Mouse (Mus musculus): ENCODE data around the gene Baiap2l2.

Gene Baiap2l2

DNA sequence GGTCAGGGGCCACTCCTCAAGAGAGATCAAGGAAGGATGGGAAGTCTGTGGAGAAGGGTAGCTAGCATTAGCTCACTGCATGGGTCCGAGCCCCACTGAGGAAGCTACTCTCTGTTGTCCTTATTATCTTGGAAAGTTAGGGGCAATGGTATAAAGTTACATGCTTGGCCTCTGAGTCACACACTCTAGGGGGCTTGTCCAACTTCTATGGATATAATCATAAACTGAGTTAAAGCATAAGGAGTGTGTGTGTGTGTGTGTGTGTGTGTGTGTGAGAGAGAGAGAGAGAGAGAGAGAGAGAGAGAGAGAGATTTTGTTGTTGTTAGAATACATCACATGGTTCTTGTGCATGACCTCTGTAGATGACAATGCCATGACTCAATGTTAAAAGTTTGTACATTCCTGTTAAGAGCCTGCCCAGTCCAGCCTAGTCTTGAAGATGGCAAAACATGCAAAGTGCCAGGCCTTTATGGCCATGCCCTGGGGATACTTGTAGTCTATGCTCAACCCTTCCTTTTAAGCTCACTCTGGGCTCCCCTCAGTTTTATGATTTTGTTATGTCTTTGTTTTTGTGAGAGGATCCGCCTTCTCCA is 14.3 kb upstream of the Baiap2l2 start:
- DNase-seq, result no peak

DNA sequence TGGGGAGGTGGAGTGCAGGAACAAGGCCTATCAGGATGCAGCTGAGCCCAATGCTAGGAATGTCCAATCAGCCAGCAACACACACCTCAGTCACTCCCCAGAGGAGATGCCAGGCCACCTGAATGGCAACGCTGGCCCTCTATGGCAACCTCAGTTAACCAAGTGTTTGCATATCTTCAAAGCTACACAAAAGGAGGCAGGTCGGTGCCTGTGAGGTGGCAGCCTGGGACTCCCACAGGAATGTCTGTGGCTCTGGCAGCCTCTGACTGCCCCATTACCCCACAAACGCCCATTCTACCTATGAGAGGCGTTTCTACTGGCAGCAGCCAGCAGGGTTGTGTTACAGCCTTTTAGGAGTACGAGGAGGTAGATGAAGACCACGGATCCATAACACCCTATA is 13.2 kb upstream of the Baiap2l2 start:
- no peak for DNase-seq

DNA sequence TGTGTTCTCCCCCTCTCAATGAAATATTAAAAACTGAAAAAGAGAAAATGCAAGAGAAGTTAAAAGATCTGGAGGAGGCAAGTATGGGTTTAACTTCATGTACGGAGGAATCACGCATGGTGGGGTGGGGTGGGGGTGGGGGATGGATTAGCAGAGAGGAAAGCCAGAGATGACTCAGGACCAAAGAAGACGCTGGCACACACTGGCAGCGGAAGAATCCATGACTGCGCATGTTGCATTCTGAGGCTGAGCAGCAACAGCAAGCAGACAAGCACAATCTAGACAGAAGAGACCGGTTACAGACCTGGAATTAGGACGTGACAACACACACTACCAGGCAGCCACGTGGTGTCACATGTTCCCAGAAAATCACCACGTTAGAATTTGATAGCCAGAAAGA is 7.4 kb upstream of the Baiap2l2 start:
- DNase-seq, result no peak

DNA sequence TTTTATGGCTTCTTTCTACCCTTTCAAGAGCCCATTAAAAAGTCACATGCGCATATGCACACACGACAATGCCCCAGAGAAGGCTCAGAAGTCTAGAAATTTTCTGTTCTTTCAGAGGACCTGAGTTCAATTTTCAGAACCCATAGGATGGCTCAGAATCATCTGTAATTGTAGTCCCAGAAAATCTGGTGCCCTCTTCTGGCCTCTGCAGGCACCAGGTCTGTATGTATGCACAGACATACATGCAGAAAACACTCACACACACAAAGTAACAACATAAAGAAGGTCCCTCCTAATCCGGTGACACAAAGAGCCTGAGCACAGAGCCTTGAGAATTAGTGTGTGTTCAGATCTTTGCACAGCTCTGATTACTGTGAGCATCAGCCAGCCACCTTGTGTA is 5.0 kb upstream of the Baiap2l2 start:
- no peak for DNase-seq

DNA sequence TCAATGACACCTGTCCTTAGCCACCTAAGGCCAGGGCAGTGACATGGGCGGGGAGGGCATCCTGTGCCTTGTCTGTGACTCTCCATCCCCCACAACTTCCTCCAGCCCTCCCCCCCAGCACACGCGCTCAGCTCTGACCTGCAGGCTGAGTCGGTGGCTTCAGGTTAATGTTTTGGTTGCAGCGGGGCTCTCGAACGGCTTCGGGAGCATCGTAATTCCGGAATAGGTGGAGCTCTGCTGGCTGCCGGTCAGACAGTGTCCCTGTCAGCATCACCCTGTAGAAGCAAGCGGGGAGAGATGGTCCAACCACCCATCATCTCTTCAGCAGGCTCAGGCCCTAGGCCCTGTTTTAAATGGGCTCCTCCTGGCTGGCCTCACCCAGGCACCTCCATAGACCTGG is 4.1 kb upstream of the Baiap2l2 start:
- no peak for DNase-seq

DNA sequence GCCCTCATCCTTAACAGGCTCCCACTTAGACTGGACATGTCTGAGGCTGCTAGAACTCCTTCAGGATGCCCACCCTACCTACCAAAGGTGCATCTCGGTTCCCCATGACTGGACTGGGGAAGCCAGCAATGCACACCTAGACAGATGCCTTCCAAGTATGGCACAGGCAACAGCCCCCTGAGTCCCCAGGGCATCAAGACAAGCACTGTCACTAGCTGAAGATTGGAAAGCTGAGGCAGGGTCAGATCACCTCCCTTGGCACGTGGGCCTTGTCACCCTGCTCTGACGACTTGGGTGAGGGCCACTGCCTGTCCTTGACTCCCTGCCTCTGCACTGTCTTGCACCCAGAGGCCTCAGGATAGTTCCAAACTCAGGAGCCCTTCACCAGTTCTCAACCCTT is 3.0 kb upstream of the Baiap2l2 start:
- DNase-seq, result no peak

DNA sequence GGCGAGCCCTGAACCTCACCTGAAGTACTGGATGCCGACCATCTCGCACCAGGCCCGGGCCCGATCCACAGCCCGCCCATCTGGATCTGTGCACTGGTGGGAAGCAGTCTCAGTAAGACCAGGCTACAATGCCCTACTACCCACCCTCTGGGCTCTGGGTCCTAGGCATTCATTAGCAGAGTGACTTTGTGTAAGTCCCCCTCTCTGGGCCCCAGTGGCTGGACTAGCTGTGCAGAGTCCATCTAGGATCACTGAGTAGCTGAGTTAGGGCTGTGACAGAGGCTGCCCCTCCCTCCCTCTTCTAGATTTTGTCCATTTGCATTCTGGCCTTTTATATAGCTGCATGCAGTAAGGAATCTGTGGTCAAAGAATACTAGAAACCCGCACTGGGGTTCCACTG is 1.8 kb upstream of the Baiap2l2 start:
- DNase-seq, result no peak

DNA sequence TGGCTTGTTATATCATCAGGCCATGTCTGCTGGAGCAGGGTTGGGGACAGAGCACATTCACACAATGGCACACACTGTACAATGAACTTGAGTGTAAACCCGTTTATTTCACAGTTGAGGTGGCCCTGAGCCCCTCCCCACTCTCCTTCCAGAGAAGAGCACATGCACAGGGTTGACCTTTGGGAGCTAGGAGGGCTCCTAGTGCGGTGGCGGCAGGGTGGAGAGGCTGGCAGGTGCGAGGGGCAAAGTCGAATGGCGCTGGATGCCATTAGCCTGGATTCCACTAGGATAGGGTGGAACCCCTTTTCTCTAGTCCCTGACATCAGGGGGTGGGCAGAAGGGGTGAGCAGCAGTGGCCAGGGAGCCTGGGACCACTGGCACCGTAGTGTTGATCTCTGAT is 804 bp upstream of the Baiap2l2 start:
- DNase-seq, result no peak

DNA sequence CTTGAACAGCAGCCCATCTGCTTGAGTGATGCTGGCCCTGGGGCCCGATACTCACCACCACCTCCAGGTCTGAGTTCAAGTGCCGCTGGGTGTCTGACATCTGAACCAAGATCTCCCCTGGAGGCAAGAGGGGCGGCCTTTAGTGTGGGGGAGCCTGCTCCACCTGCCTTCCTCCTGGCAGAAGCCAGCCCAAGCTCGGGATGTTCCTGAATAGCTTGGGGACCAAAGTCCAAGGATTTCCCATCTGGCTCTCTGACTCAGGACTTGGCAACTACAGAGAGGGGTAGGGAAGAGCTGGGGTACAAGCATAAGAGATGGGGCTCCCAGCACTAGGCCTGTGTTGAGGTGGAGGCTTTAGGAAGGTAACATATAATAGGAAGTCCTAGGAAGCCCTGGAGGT is 2.0 kb downstream of the Baiap2l2 start:
- no peak for DNase-seq

DNA sequence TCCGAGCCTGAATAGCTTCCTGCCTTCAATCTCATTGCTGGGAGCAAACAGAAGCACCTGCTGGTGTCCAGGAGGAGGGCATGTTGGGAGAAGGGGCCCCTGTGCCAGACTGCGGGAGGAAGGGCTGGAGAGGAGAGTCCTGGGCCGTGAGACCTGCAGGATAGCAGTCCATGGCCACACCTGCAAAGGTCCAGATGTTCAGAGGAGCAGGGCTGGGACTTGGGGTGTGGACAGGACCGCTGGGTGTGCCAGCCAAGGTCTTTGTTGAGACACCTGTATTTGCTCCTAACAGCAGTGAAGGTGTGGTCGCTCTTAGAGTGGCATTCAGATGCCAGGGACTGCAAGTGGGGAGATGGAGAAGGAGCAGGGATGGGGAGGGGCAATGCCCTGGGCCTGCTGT is 2.9 kb downstream of the Baiap2l2 start:
- DNase-seq, result no peak

DNA sequence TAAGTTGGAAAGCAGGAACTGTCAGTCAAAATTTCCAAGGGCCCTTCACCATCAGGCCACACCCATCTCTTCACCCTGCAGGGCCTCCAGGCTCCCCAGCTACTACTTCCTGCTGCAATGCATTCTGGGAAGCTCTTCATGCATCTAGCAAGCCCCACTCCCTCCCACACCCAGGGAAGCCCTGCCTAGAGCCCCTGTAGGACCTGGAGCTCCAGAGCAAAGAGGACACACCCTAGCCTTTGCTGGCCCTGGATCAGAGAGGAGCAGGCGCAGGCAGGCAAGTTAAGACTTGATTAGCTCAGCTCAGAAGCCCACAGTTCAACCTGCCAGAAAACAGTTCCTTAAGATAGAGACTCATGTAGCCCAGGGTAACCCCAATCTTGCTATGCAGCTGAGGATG is 3.9 kb downstream of the Baiap2l2 start:
- DNase-seq, result no peak

DNA sequence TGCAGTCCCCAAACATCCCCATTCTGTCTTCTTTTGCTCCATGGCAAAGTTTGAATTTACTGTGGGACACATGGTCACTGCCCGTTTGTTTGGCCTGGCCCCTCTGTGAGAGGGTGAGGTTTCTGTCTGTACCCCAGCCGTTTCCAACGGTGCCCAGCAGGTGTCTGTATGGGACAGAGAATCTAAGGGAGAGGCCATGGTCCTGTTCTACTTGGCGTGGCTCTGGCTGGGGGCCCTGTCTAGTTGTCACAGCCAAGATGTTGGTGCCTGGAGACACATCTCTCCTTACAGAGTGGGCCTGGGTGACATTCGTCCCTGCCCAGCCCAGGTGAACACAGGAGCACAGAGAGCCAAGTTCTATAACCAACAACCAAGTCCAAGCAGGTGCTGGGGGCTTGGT is 4.5 kb downstream of the Baiap2l2 start:
- DNase-seq, result no peak

DNA sequence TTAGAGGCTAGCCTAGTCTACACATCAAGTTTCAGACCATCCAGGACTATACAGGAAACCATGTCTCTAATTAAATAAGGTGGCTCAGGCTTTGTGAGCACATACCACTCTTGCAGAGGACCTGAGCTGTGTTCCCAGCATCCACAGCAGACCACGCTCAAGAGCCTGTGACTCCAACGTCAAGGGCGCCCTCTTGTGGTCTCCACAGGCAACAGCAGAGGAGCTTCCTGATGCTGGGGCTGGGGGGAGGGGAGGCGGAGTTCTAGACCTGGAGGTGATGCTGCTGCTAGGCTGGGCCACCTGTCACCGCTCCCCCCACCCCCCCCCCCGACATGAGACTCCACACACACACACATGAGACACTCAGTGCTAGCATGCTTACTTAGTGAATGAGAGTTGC is 5.1 kb downstream of the Baiap2l2 start:
- no peak for DNase-seq

DNA sequence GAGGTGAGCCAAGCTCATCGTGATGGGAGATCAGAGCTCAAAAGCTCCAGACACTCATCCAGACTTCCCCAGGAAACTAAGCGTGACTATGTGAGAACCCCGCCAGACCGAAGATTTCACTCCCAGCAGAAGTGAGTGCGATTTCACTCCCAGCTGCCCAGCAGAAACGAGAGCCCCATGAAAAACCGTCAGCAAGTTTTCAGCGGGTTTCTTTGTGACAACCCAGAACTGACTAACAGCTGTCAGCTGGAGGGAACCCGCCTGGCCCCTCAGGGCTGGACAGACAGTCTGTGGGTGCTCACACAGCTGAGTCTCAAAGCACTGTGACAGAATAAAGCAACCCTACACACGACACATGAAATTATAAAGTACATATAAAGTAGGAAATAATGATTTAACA is 7.6 kb downstream of the Baiap2l2 start:
- DNase-seq, result no peak

DNA sequence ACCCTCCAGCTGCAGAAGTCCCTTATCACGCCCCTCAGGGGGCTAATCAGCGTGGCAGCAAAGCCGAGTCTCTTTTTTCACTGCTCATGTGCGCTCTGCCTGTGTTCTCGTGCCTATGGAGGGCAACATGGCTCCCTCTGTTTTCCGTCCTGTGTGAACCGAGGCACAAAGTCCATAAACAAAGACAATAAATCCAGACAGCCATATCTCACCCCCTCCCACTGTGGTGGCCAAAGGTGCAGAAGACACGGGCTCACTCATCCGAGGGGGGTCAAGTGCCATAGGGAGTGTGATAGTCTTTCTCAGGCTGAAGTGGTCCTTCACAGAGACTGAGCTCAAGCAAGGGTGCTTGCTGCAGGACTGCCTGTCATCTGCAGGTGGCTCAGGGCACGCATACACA is 12.3 kb downstream of the Baiap2l2 start:
- no peak for DNase-seq

DNA sequence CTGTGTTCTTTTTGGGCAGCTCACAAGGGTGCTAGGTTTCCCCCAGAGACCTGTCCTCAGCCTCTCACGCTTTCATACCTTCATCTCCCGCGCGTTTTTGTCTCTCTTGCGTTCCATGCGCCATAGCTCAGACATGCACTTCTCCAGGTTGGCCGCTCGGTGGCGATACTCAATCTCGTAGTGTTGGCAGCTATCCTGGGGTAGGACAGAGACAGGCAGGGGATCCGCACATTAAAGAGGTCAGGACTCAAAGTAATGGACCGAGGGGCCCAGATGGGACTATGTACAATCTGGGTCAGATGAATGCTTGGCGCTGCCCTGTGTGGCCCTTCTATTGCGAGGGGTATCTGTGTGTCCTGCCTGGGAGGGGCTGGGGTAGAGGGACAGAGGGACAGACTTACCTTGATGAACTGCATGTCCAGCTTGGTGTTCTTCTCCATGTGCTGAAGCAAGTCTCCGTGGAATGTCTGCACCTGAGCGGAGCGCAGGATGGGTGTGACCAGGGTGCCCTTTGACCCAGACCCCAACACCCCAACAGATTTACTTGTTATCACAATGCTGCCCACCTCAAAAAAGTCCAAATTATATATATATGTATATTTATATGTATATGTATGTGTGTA is 14.1 kb downstream of the Baiap2l2 start:
- no peak for DNase-seq

DNA sequence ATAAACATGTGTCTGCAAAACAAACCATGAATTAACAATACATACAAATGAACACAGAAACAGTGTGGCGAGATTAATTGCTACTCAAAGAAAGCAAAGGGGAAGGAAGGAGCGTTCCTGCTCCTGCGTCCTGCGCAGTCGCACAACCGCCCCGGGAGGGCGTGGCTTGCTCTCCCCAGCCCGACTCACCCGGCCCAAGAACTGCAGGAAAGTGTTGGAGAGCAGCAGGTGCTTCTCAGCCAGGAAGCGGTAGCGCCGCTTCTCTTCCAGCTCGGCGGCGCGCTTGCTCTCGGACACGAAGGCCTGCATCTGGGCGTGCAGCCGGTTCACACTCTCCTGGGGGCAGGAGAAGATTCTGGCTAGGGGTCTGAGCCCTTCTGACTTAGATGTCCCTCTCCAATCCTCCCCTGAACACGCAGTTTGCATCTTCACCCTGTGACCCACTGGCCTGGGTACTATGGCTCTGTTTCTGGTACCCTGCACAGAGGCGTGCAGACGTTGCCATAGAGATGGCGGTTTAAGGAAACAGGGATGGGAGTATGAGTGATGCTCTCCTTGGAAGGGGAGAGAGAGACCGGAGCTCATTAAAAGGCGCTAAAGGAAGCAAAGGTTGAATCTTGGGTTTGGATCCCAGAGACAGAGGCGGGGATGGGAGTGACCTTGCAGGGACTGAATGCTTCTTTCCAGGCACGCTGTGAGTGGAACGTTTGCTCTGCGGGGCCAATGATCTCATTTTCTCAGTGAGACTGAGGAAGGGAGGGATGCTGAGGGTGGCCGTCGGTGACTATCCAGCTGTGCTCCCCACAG is 14.8 kb downstream of the Baiap2l2 start:
- DNase-seq, result no peak

DNA sequence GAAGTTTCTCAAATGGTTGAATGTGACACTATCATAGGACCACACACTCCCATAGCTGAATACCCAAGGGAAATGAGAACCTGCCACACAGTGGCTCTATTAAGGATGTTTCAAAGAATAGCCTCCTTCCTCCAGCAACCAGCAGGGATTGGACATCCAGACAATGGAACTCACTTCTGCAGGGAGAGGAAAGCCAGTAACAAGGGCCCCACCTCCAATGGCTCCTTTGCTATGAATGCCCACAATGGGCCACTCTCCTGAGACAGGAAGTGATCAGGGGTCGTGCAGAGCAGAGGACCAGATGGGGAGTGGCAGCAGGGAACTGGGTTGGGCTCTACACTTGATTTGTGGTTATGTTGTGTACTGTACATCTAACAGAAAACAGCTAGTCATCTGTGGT is 16.8 kb downstream of the Baiap2l2 start:
- DNase-seq, result no peak

DNA sequence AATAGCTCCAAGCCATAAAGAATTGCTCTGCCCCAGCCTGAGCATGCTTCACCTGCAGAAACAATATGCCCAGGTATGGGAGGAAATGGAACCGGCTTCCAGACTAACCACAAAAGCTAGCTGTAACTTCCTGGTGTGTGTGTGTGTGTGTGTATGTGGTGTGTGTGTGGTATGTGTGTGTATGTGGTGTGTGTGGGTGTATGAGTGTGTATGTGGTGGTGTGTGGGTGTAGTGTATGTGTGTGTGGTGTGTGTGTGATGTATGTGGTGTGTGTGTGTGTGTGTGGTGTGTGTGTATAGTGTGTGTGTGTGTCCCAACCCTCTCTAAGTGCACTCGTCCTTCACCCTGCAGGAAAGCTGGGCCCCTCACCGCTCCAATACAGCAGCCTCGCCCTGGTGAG is 20.0 kb downstream of the Baiap2l2 start:
- no peak for DNase-seq

DNA sequence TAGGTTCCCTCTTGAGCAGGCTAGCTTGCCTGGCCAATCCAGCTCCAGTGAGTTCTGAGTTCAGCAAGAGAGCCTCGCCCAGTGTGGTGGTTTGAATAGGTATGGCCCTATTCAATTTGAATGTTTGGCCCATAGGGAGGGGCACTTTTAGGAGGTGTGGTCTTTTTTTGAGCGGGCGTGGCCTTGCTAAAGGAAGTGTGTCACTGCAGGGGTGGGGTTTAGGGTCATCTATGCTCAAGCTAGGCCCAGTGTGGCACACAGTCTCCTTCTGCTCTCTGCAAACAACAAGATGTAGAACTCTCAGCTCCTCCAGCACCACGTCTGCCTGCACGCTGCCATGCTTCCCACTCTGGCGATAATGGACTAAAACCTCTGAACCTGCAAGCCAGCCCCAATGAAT is 21.6 kb downstream of the Baiap2l2 start:
- DNase-seq, result no peak

DNA sequence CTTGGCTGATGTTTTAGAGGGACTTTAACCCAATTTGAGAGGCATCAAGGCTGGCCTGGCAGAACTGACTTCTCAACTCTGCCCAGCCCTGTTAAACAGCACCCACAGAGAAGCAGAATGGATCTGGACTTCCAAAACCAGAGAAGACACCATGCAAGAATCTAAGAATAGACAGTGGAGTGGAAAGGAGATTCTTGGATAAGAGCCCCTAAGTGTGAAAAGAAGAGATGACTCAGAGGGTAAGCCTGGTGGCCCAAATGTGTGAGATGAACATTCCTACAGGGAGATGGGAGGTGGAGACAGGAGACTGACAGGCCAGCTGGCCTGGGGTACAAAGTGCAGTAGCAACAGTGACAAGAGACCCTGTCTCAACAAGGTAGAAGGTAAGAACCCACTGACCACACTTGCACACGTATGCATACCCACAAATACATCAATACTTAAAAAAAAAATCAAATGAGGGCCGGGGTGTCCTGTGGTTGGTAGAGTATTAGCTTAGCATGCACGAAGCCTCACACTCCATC is 22.5 kb downstream of the Baiap2l2 start:
- DNase-seq, result no peak

DNA sequence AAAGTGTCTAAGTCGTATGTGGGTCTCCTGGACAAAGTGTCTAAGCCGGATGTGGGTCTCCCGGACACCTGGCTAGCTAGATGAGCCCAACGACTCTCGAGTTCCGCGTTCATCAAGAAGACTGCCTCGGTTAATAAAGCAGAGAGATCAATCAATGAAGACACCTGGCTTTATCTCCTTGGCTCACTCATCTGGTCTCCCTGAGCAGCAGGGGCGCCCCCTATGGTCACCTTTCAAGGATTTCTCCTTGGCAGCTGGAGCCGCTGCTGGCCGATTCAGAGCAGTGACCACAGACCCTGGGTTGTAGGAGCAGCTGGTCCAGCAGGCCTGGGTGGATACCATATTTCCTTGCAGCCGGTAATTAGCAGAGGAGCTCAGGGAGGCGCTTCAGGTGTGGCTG is 23.0 kb downstream of the Baiap2l2 start:
- no peak for DNase-seq

DNA sequence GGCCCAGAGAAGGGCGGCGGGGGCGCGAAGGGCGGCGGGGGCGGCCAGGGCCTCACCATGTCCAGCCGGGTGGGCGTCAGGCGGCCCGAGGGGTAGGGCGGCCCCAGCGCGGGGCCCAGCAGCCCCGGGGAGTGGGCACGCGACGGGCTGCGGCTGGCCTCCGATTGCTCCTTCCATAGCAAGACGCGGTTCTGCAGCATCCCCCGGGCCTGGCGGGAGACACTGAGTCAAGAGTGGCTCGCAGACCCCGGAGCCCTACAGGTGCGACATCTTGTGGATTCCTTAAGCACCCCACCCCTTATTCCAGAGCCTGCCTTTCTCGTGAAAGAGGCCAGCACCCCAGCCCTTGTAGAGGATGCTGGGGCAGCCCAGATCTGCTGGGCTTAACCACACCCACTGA is 23.6 kb downstream of the Baiap2l2 start:
- no peak for DNase-seq

DNA sequence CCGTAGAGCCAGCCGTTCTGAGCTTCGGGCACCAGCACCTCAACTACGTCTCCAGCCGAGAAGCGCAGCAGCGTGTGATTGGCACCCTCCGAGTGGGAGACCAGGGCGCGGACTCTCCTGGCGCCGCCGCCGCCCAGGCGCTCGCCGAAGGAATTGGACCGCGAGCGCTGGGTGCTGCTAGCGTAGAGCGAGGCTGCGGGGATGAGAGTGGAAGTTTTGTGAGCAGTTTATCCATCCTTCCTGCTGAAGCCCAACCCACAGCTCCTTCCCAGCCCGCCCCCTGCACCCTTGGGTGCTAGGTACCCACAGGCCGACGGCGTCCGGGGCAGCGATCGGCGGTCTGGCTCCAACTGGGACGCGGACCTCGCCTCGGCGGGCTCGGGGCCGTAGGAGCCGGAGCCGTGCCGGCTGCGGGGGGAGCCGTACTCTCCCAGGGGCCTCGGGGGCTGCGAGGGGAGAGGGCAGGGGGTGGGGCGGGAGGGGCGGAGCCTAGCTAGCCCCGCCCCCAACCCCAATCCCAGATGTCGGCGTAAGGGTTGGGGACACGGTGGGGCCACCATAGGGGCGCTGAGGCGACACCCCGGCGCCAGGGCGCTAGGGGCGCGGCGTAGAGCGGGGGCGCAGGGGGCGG is 24.1 kb downstream of the Baiap2l2 start:
- no peak for DNase-seq

Measured in cerebellum, adult 9-11 months (tissue).